Mouse (Mus musculus): ENCODE results near the gene Kremen1. TPM values are rescaled to one million over a fixed set of nuclear protein-coding genes. Genes with fewer than 3 reads are reported as not detected.
A peak's percentile ranks its signal among the peaks of the same experiment; 100 is the strongest.

The Kremen1 gene
- total and polyA plus RNA-seq, 3 experiments: 5.0 to 11.8 (median 7.3) TPM

- TF ChIP-seq MEF2A (IDR thresholded peaks at IDR 0.05; ENCODE audit: borderline replicate concordance, low read depth, low read length): no peak
Observed at GRCm38 (mm10) chr11:5289826-5290580, 28.6 kb upstream of the Kremen1 start (continued).

- Histone ChIP-seq H3K4me3 (replicated peaks in 1 of 3; ENCODE audit: low read depth in 2 of 3, low read length in 2 of 3, poor library complexity in 1 of 3) (no peak overlapping the region), H3K9me3 (replicated peaks; ENCODE audit: low read length) (no peaks in the 10 kb centered on the region), H3K79me2 (replicated peaks; ENCODE audit: control insufficient read depth, extremely low read depth, insufficient read depth, poor library complexity, severe bottlenecking) (no peaks in the 10 kb centered on the region), H3K9ac (ENCODE audit: insufficient read depth, low read depth) (no peak overlapping the region), H3K36me3 (replicated peaks in 1 of 2; ENCODE audit: control insufficient read depth in 1 of 2, insufficient read depth in 1 of 2, low read length in 1 of 2) (peaks cover 10 to 65% of the 10 kb centered on the region in 2 experiments), H3K4me1 (ENCODE audit: control insufficient read depth in 1 of 2, insufficient read depth in 2 of 2) (peaks cover 0 to 3% of the 10 kb centered on the region in 2 experiments; a peak in 1 of 4 replicates), H3K27ac (ENCODE audit: insufficient read depth, low read depth) (no peak overlapping the region), H3K27me3 (replicated peaks) (no peaks in the 10 kb centered on the region), H3K4me2 (ENCODE audit: insufficient read depth, low read depth, poor library complexity, severe bottlenecking) (no peak overlapping the region)
- dilution Hi-C loops (cut with MboI; ENCODE audit: extremely low pct_ligation_motif_present, extremely low pct_unique_long_range_greater_than_20kb, low sequenced_read_pairs) (no loop called here), in situ Hi-C loops (cut with MboI; ENCODE audit: low pct_ligation_motif_present, low pct_unique_long_range_greater_than_20kb, low sequenced_read_pairs) (loop anchor here (5.0 to 10.0 kb wide), 2 partner anchors 99 to 167 kb away; no protein-coding TSS in a partner anchor)
- no peak for TF ChIP-seq JUND (conservative IDR thresholded peaks at IDR 0.05; ENCODE audit: low read depth, low read length)
- no peak for TF ChIP-seq MAZ (IDR thresholded peaks at IDR 0.05; ENCODE audit: low read depth, low read length)
- TF ChIP-seq CTCF (conservative IDR thresholded peaks at IDR 0.05 in 1 of 2, IDR thresholded peaks at IDR 0.05 in 1 of 2; ENCODE audit: low read depth in 2 of 2, low read length in 2 of 2): peak in 1 of 2 experiments; percentile 43; a peak in 2 of 4 replicates
- TF ChIP-seq NRF1 (IDR thresholded peaks at IDR 0.05; ENCODE audit: low read depth, low read length): no peak
- TF ChIP-seq SMC3 (IDR thresholded peaks at IDR 0.05; ENCODE audit: low read depth, low read length): peak; percentile 32
- TF ChIP-seq ETS1 (conservative IDR thresholded peaks at IDR 0.05; ENCODE audit: low read depth, low read length): no peak
- DNase-seq (ENCODE audit: extremely low read depth): no peak
Observed at GRCm38 (mm10) chr11:5283987-5284386, 22.6 kb upstream of the Kremen1 start.

- in situ Hi-C loops (cut with MboI; ENCODE audit: low pct_ligation_motif_present, low pct_unique_long_range_greater_than_20kb, low sequenced_read_pairs): loop anchor here (5.0 to 10.0 kb wide), 2 partner anchors 96 to 164 kb away; no protein-coding TSS in a partner anchor
- H3K36me3 ChIP-seq (replicated peaks in 1 of 2; ENCODE audit: control insufficient read depth in 1 of 2, insufficient read depth in 1 of 2, low read length in 1 of 2): peaks cover 10 to 49% of the 10 kb centered on the region in 2 experiments
- DNase-seq (ENCODE audit: extremely low read depth): no peak
- TF ChIP-seq NELFE (IDR thresholded peaks at IDR 0.05; ENCODE audit: low read depth, low read length): no peak
- no peak for TF ChIP-seq POLR2A (IDR thresholded peaks at IDR 0.05; ENCODE audit: low read depth, low read length)
- no peak overlapping the region for H3K9ac ChIP-seq (ENCODE audit: insufficient read depth, low read depth)
- H3K79me2 ChIP-seq (replicated peaks; ENCODE audit: control insufficient read depth, extremely low read depth, insufficient read depth, poor library complexity, severe bottlenecking): no peaks in the 10 kb centered on the region
- dilution Hi-C loops (cut with MboI; ENCODE audit: extremely low pct_ligation_motif_present, extremely low pct_unique_long_range_greater_than_20kb, low sequenced_read_pairs): no loop called here
- peaks cover 3 to 8% of the 10 kb centered on the region in 2 experiments; a peak in 2 of 4 replicates for H3K4me1 ChIP-seq (ENCODE audit: control insufficient read depth in 1 of 2, insufficient read depth in 2 of 2)
- no peaks in the 10 kb centered on the region for H3K9me3 ChIP-seq (replicated peaks; ENCODE audit: low read length)
- H3K27ac ChIP-seq (ENCODE audit: insufficient read depth, low read depth): no peak overlapping the region
- no peak overlapping the region for H3K4me3 ChIP-seq (replicated peaks in 1 of 3; ENCODE audit: low read depth in 2 of 3, low read length in 2 of 3, poor library complexity in 1 of 3)
- no peaks in the 10 kb centered on the region for H3K27me3 ChIP-seq (replicated peaks)
- no peak overlapping the region for H3K4me2 ChIP-seq (ENCODE audit: insufficient read depth, low read depth, poor library complexity, severe bottlenecking)
Observed at GRCm38 (mm10) chr11:5280932-5281331, 19.6 kb upstream of the Kremen1 start.

GRCm38 (mm10) chr11:5278463-5278862 is 17.1 kb upstream of the Kremen1 start:
- in situ Hi-C loops (cut with MboI; ENCODE audit: low pct_ligation_motif_present, low pct_unique_long_range_greater_than_20kb, low sequenced_read_pairs) (no loop called here), dilution Hi-C loops (cut with MboI; ENCODE audit: extremely low pct_ligation_motif_present, extremely low pct_unique_long_range_greater_than_20kb, low sequenced_read_pairs) (no loop called here)

More at GRCm38 (mm10) chr11:5278463-5278862, 17.1 kb upstream of the Kremen1 start:
- Histone ChIP-seq H3K4me2 (ENCODE audit: insufficient read depth, low read depth, poor library complexity, severe bottlenecking) (no peak overlapping the region), H3K4me1 (ENCODE audit: control insufficient read depth in 1 of 2, insufficient read depth in 2 of 2) (peaks cover 3 to 8% of the 10 kb centered on the region in 2 experiments; a peak in 2 of 4 replicates), H3K9ac (ENCODE audit: insufficient read depth, low read depth) (no peak overlapping the region), H3K79me2 (replicated peaks; ENCODE audit: control insufficient read depth, extremely low read depth, insufficient read depth, poor library complexity, severe bottlenecking) (no peaks in the 10 kb centered on the region), H3K27me3 (replicated peaks) (no peaks in the 10 kb centered on the region), H3K27ac (ENCODE audit: insufficient read depth, low read depth) (no peak overlapping the region), H3K36me3 (replicated peaks in 1 of 2; ENCODE audit: control insufficient read depth in 1 of 2, insufficient read depth in 1 of 2, low read length in 1 of 2) (peaks cover 10 to 36% of the 10 kb centered on the region in 2 experiments), H3K9me3 (replicated peaks; ENCODE audit: low read length) (no peaks in the 10 kb centered on the region), H3K4me3 (replicated peaks in 1 of 3; ENCODE audit: low read depth in 2 of 3, low read length in 2 of 3, poor library complexity in 1 of 3) (no peak overlapping the region)
- DNase-seq (ENCODE audit: extremely low read depth): no peak
- TF ChIP-seq POLR2AphosphoS2 (IDR thresholded peaks at IDR 0.05; ENCODE audit: low read depth, low read length): no peak
- no peak for TF ChIP-seq UBTF (IDR thresholded peaks at IDR 0.05; ENCODE audit: low read depth, low read length)
- no peak for TF ChIP-seq ETS1 (conservative IDR thresholded peaks at IDR 0.05; ENCODE audit: low read depth, low read length)
- TF ChIP-seq MXI1 (IDR thresholded peaks at IDR 0.05; ENCODE audit: low read depth, low read length): no peak
- no peak for TF ChIP-seq E2F4 (IDR thresholded peaks at IDR 0.05; ENCODE audit: insufficient replicate concordance, low read depth, low read length)
- no peak for TF ChIP-seq USF2 (conservative IDR thresholded peaks at IDR 0.05; ENCODE audit: low read depth, low read length)
- TF ChIP-seq ZNF384 (IDR thresholded peaks at IDR 0.05; ENCODE audit: low read depth, low read length): no peak
- no peak for TF ChIP-seq BHLHE40 (IDR thresholded peaks at IDR 0.05; ENCODE audit: low read depth, low read length)
- no peak for TF ChIP-seq KAT2A (IDR thresholded peaks at IDR 0.05; ENCODE audit: insufficient replicate concordance, low read length)
- no peak for TF ChIP-seq IRF4 (IDR thresholded peaks at IDR 0.05; ENCODE audit: low read depth, low read length)
- TF ChIP-seq JUND (conservative IDR thresholded peaks at IDR 0.05; ENCODE audit: low read depth, low read length): no peak

All from CH12.LX (cell line).